In the genomic region with DNA sequence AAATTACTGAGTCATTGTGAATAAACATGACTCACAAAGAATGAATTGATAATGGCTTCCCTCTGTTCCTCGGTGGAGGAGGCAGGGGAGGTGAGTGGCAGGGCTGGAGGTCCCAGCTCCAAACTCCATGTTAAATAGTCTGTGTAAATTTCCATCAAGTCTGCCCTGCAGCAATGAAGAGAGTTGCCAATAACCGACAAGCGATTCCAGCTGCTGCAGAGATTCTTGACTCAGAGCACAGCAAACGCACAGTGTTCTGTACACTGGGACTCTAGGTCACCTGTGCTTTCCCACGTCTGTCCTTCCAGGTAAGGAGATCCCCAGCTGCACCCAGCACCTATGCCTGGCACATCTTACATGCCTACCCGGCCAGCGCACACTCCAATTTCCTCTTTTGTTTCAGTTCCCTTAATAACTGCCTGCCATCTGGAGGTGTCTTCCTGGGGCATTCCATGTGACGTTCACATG, we compare ENCODE assay signal across 7 mouse cellular contexts. TPM values are rescaled to one million over a fixed set of nuclear protein-coding genes. Genes with fewer than 3 reads are reported as not detected.
DNase-seq lines count a peak whose midpoint lies in the region; ATAC-seq and TF ChIP-seq lines count a peak whose summit lies in the region.

No protein-coding gene starts in this region.

- no peak for TF ChIP-seq CTCF in MEL (IDR thresholded peaks at IDR 0.05 in 2 of 3, conservative IDR thresholded peaks at IDR 0.05 in 1 of 3; ENCODE audit: control insufficient read depth in 1 of 3, insufficient read depth in 1 of 3, low read depth in 2 of 3, low read length in 3 of 3, poor library complexity in 1 of 3, severe bottlenecking in 1 of 3)

- DNase-seq in layer of hippocampus, adult 11-12 months (ENCODE audit: low spot score): peak; percentile 21
- DNase-seq in layer of hippocampus, postnatal 36 days: no peak
- peak; percentile 6 for DNase-seq in MEL (ENCODE audit: low read depth, low spot score)
- DNase-seq in heart, postnatal 36 days: no peak
- no peak for DNase-seq in heart, postnatal 10 days

- H3K4me2 ChIP-seq in embryonic facial prominence, embryonic 12.5 days (replicated peaks): no peak overlapping the region

- H3K9ac ChIP-seq in MEL (ENCODE audit: control insufficient read depth, low read depth, low read length, poor library complexity, severe bottlenecking): no peak overlapping the region
- no peak overlapping the region for H3K9ac ChIP-seq in embryonic facial prominence, embryonic 12.5 days

- TF ChIP-seq RAD21 in MEL (IDR thresholded peaks at IDR 0.05; ENCODE audit: low read depth, low read length): no peak

- TF ChIP-seq POLR2A in MEL (IDR thresholded peaks at IDR 0.05; ENCODE audit: control insufficient read depth in 1 of 2, insufficient read depth in 1 of 2, low read depth in 1 of 2, low read length in 2 of 2, poor library complexity in 1 of 2): no peak

- H3K79me2 ChIP-seq in MEL (ENCODE audit: control insufficient read depth, insufficient read depth, low read length, poor library complexity): no peaks in the 10 kb centered on the region

- no peaks in the 10 kb centered on the region for H3K4me1 ChIP-seq in MEL (ENCODE audit: control insufficient read depth in 1 of 2, insufficient read depth in 2 of 2, low read length in 2 of 2)
- peaks cover 6% of the 10 kb centered on the region; the same call in 1 of the 2 replicates for H3K4me1 ChIP-seq in embryonic facial prominence, embryonic 12.5 days

- H3K9me3 ChIP-seq in MEL (replicated peaks; ENCODE audit: insufficient read depth, low read length): no peaks in the 10 kb centered on the region
- no peaks in the 10 kb centered on the region for H3K9me3 ChIP-seq in embryonic facial prominence, embryonic 12.5 days

- no peak overlapping the region for H3K27ac ChIP-seq in MEL (ENCODE audit: control insufficient read depth, low read depth, low read length)
- peak overlapping the region; percentile 84 for H3K27ac ChIP-seq in embryonic facial prominence, embryonic 12.5 days

- 45% methylated on average over 8 of the region's 8 CpGs for WGBS in embryonic facial prominence, embryonic 12.5 days

- no peaks in the 10 kb centered on the region for H3K36me3 ChIP-seq in MEL (ENCODE audit: control insufficient read depth in 1 of 2, insufficient read depth in 2 of 2, low read length in 2 of 2)
- peaks cover 6% of the 10 kb centered on the region; the same call in 1 of the 2 replicates for H3K36me3 ChIP-seq in embryonic facial prominence, embryonic 12.5 days

- no peak for TF ChIP-seq EP300 in MEL (IDR thresholded peaks at IDR 0.05; ENCODE audit: low read depth in 1 of 2, low read length in 2 of 2)

- no peak for ATAC-seq in embryonic facial prominence, embryonic 12.5 days (ENCODE audit: insufficient number of reproducible peaks, insufficient read depth, low FRiP score, low TSS enrichment)
- ATAC-seq in megakaryocyte, adult 5-6 weeks (ENCODE audit: poor library complexity, severe bottlenecking): peak; percentile 92

- intact Hi-C loops in heart, postnatal 36 days (cut with DNase I): no loop called here
- intact Hi-C loops in heart, postnatal 10 days (cut with DNase I): no loop called here

- no peak overlapping the region for H3K4me3 ChIP-seq in MEL (ENCODE audit: control insufficient read depth in 1 of 2, insufficient read depth in 1 of 2, low read depth in 2 of 2, low read length in 2 of 2)
- H3K4me3 ChIP-seq in embryonic facial prominence, embryonic 12.5 days: no peak overlapping the region

- no peaks in the 10 kb centered on the region for H3K27me3 ChIP-seq in MEL (ENCODE audit: control insufficient read depth in 1 of 2, insufficient read depth in 2 of 2, low read length in 2 of 2)
- no peaks in the 10 kb centered on the region for H3K27me3 ChIP-seq in embryonic facial prominence, embryonic 12.5 days

TF ChIP-seq in MEL, 35 proteins besides CTCF, POLR2A, EP300 and RAD21:
- TF ChIP-seq MAZ (IDR thresholded peaks at IDR 0.05; ENCODE audit: low read depth, low read length) (no peak), ELF1 (IDR thresholded peaks at IDR 0.05; ENCODE audit: low read depth, low read length) (no peak), USF1 (IDR thresholded peaks at IDR 0.05; ENCODE audit: low read depth, low read length) (no peak), KAT2A (conservative IDR thresholded peaks at IDR 0.05; ENCODE audit: low read depth, low read length) (no peak), MYB (IDR thresholded peaks at IDR 0.05; ENCODE audit: low read depth, low read length) (no peak), USF2 (IDR thresholded peaks at IDR 0.05; ENCODE audit: borderline replicate concordance in 1 of 2, insufficient read depth in 1 of 2, low read depth in 1 of 2, low read length in 2 of 2) (no peak)

RNA-seq across cellular contexts. Expression of a gene that starts 44.3 kb away (rescaled TPM):
- total RNA-seq in layer of hippocampus, postnatal 36 days (2021): 10 to 100 TPM; 85.6 to 89.7 TPM
- 4.7 and 5.1 TPM in 2 replicates for total RNA-seq in MEL (2012; rRNA removed)
- polyA plus RNA-seq in MEL (2012; ENCODE audit: insufficient read depth in 1 of 2, insufficient read length in 2 of 2, low read depth in 1 of 2, low replicate concordance in 2 of 2, missing spikeins in 1 of 2): 1 to 10 TPM in 1 of 2 experiments, not detected in 1; 8.6 TPM
- 17.6 and 19.2 TPM in 2 replicates for polyA plus RNA-seq in embryonic facial prominence, embryonic 12.5 days (2016; fragmentation: Nextera tagmentation; extraction: Ambion mirVana)
- total RNA-seq in megakaryocyte, adult 5-6 weeks (2015): 33.0 and 37.6 TPM in 2 replicates
- 23.4 and 24.0 TPM in 2 replicates for total RNA-seq in megakaryocyte, adult 5-6 weeks (2017)
- total RNA-seq in heart, postnatal 36 days (2021): 10 to 100 TPM; 11.7 to 12.0 TPM
- 10 to 100 TPM; 20.2 to 24.0 TPM for total RNA-seq in heart, postnatal 10 days (2021)

Comparison
In these comparisons a context has a peak if more than half of its experiments do, and no peak if none do; other contexts are left out.
1. DNase-seq: peak in layer of hippocampus, adult 11-12 months (single experiment) and MEL (single experiment); none in layer of hippocampus, postnatal 36 days (0 of 2), heart, postnatal 36 days (0 of 2) and heart, postnatal 10 days (0 of 2).